Mouse (Mus musculus) gastrocnemius, postnatal 14 days (tissue): ENCODE results near the gene Dapk1. TPM values are rescaled to one million over a fixed set of nuclear protein-coding genes. Genes with fewer than 3 reads are reported as not detected.
"Not testable (repeated sequence)": the region's sequence is repeated elsewhere in the genome, so short reads cannot be mapped to it uniquely, and the experiment has no call there.

Experiments
- DNase-seq: peaks from one replicate; pipeline ENCODE4 v3.0.0; 2021; ENCODE audit warnings: mixed read lengths
- intact Hi-C: fragments of 180-260 bp; cut with DNase I; formaldehyde crosslinking; loops from one replicate; pipeline ENCODE4 v1.15.1; 2025; ENCODE audit warnings: low total_unique reads
- long read RNA-seq, 2 experiments: library from polyadenylated mRNA; stranded (forward); transcript quantifications; one replicate each; pipeline ENCODE4 v2.0.0; 2021
- total RNA-seq, 2 experiments: library from RNA; stranded (reverse); gene quantifications; 2 replicates each; pipeline ENCODE4 v1.2.3; 2021

Dapk1 gene
- 10 to 100 TPM; 12.4 to 13.8 TPM for total RNA-seq
- long read RNA-seq, experiment 1, full-length matches to known transcripts, result 2 of 15 reads
- long read RNA-seq, experiment 1, partial matches to known transcripts, result 4 of 15 reads
- long read RNA-seq, experiment 1, other reads (novel, unspliced or antisense), result 9 of 15 reads
- long read RNA-seq, experiment 2, full-length matches to known transcripts, result 8 of 15 reads
- long read RNA-seq, experiment 2, partial matches to known transcripts, result 3 of 15 reads
- long read RNA-seq, experiment 2, other reads (novel, unspliced or antisense), result 4 of 15 reads

DNA sequence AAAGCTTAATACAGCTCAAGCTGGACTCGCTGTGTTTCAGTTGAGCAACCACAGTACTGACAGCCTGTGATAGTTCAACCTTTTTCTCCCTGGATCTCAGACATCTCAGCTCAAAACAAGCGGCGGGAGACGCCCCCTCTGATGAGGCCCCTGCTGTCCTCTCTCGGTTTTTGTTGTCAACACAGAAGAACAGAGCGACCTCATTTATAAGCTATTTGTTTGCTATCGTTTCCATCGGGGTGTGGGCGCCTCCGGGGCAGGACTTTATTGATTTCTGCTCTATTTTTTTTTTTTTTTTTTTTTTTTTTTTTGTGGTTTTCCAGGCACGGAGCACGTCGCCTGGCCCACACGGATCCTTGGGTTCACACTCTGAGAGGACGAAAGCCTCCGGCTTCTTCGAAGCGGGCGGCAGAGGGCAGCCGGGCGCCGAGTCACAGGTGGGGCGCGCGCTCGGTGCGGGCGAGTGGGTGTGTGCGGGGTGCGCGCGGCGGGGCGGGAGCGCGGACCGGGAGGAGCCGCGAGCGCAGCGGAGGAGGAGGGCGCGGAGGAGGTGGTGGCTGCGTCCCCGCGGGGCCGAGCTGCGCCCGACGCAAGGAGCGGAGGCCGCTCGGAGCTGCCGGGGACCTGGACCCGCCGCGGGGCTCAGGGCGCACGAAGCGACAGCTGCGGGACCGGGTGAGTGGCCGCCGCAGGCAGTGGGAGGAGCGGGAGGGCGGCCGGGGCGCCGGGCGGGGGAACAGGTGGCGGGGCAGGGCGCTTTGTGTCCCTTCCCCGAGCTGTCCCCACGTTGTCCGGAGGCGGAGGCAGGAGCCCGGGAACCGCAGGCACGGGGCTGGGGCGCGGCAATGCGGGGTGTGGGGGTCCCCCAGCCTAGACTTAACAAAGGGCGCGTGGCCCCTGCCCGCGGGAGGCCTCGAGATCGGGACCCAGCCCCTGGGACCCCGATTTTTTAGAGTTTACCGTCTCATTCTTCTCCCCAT, at the start of gene Dapk1:
Gene Dapk1 (plus strand): TSS at position 512 of the 980 bp plus-strand sequence.
- intact Hi-C loops, result loop anchor here (5.0 kb wide), 1 partner anchor 136 kb away; no protein-coding TSS in a partner anchor

GRCm38 (mm10) chr13:60553326-60553725, 48.4 kb upstream of the Dapk1 start:
- DNase-seq, result no peak
- intact Hi-C loops, result no loop called here

More for the DNA sequence above, at the start of gene Dapk1:
- peak; percentile 85 for DNase-seq

GRCm38 (mm10) chr13:60556476-60556875, 45.3 kb upstream of the Dapk1 start:
- intact Hi-C loops, result no loop called here
- DNase-seq, result no peak

DNA sequence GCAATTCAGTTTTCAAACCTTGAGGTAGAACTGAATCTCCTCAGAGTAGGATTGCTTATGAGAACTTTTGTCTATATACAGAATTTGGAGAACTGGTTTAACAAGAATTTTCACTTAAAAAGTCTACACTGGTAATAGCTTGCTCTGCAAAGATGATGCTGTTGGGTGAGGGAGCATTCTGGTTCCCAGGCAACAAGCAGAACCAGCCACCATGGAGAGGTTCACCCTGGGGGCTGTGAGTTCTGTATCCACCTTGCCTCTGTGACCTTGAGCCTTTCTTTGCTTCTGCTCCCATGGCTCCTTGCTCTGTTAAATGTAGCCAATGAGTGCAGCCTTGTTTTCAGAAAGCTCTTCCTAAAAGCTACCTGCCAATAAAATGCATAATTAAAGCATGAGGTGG, 44.8 kb upstream of the Dapk1 start:
- DNase-seq, result no peak
- intact Hi-C loops, result no loop called here

DNA sequence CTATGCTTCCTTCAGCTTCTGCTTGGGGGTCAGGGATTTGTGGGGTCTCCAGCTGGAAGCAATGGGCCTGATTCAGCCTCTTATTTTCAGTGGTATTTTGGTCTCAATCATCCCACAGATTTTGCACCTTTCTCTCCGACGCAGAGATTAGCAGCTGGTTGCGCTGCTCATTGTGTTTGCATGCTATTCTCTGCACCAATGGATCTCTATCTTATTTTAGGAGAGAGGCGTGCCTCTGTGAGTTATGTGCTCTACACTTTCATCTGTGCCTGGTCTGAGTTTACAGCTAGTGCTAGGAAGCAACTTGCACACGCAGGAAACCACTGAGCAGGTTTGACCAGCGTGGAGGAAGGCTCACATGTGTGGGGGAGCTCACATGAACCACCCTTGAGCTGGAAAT, 37.4 kb upstream of the Dapk1 start:
- intact Hi-C loops, result no loop called here
- no peak for DNase-seq

GRCm38 (mm10) chr13:60568934-60569548, 32.7 kb upstream of the Dapk1 start:
- no peak for DNase-seq
- intact Hi-C loops, result no loop called here

DNA sequence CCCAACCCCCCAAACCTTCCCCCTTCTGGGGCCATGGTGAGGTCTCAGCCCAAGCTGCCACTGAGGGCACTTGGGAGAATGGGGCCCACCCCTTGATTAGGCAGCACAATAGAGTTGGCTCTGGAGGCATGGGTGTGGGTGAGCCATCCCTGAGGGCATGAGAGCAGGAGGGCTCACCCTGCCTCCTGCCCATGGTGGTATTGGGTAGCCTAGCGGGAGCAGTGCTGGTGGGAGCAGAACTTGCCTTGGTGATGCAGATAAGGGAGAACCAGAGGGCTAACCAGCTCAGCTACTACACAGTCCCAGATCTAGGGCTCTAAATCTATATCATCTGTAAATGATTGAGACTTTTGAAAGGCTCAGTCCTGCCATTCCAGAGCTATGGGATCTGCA, 32.2 kb upstream of the Dapk1 start:
- no peak for DNase-seq
- intact Hi-C loops, result no loop called here

DNA sequence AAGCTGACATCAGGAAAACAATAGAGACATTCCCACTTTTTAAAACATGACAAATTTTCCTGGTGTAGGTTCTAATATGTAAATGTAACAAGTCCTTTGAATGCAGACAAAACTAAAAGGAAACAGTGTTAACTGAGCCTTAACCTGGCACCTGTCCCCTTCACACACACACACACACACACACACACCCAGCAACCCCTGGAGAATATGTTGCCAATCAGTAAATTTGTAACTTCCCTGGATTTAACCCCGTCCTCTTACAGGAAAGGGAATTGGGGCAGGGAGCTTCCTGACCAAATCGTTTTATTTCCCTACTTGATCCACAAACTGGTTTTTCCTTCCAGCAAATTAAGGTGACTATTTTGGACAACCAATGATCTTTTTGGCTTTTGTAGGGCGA, 28.2 kb upstream of the Dapk1 start:
- no peak for DNase-seq
- intact Hi-C loops, result no loop called here

- DNase-seq, result no peak
- intact Hi-C loops, result no loop called here
These were observed 27.8 kb upstream of the Dapk1 start for GRCm38 (mm10) chr13:60573971-60574370.

DNA sequence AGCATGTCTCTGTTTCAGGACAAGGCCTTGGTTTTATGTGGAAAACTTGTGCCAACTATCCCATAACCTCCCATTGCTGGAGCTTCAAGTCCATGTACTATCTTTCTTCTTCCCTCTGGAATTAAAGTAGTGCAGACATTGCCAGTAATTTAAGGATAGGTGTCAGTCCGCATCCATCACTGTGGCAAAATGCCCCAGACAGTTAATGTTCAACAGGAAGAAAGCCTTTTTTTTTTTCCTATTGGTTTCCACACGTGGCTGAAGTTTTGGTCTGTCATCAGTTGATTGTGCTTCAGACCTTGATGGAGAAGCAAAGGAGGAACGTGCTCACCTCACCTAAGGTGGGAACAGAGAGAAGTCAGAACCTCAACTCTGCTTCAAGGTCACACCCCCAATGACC, 23.2 kb upstream of the Dapk1 start:
- intact Hi-C loops, result no loop called here
- no peak for DNase-seq

DNA sequence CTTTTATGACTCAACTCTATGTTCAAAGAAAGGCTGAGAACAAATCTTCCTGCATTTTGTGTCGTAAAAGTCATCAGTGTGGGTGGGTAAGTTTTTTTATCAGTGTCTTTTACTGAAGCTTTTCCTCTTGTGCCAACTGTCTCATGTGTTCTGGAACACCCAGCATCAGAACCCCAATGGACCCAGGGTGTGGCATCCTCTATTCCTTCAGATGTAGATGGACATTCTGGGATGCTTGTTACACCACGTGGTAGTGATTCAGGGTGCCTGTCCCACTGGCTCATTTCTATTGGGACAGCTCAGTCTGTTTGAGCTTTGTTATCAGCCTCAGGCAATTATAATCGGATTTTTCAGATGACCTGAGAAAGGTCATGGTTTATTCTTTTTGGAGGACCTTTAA, 6.9 kb upstream of the Dapk1 start:
- intact Hi-C loops, result loop anchor here (5.0 kb wide), 1 partner anchor 103 kb away; no protein-coding TSS in a partner anchor
- DNase-seq, result peak; percentile 23

- intact Hi-C loops, result loop anchor here (5.0 kb wide), 1 partner anchor 103 kb away; no protein-coding TSS in a partner anchor
- DNase-seq, result no peak
These were observed 6.2 kb upstream of the Dapk1 start for GRCm38 (mm10) chr13:60595519-60595918.

DNA sequence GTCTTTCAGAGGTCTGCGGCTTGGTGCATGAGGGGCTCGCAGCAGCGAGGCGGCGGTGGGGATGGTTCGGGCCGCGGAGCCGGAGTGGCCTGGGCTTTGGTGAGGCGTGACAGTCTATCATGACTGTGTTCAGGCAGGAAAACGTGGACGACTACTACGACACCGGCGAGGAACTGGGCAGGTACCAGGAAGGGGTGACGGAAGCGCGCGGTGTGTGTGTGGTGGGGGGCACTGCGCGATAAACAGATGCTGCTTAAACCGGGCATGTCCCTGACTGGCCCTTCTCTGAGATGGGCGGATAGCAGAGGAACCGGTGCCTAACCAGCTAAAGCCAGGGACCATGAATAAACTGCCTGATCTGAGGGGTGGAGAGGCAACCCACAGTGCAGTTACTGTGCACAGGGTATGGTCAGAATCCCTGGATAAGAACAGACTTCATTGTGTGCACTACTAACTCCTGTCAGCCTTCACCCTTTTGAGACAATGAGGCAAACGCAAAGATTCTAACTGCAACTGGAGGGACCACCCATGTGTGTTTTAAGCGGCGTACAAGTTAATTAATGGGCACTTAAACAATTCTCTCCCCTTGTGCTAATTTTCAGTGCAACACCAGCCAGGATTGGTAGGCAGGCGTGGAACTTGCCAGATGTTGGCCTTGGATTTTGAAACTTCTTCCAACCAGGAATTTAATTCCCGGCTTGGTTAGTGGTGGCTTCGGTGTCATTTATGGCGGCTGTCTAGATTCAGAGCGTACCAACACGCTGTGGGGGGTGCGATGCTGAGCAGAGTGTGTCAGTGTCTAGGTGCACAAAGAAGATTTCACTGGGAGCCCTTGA, 887 bp downstream of the Dapk1 start:
- intact Hi-C loops, result loop anchor here (5.0 kb wide), 1 partner anchor 135 kb away; no protein-coding TSS in a partner anchor

DNA sequence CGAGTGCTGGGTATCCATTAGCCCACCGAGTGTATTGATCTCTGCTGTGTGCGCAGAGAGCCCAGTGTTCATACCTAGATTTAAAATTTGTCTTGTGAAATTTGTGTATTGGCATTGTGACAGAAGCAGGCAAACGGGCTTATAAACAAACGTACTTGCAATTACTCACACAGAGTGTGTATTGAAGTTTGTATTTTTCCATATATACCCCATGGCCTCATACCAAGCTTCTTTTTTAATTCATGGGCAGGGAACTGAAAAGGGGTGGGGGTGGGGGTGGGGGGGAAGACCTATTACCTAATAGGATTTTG, 1.5 kb downstream of the Dapk1 start:
- intact Hi-C loops, result loop anchor here (5.0 kb wide), 1 partner anchor 134 kb away; no protein-coding TSS in a partner anchor
- no peak for DNase-seq

More for the DNA sequence above, 887 bp downstream of the Dapk1 start:
- DNase-seq, result peak; percentile 20

- intact Hi-C loops, result no loop called here
These were observed 5.7 kb downstream of the Dapk1 start for GRCm38 (mm10) chr13:60607411-60607810.

DNA sequence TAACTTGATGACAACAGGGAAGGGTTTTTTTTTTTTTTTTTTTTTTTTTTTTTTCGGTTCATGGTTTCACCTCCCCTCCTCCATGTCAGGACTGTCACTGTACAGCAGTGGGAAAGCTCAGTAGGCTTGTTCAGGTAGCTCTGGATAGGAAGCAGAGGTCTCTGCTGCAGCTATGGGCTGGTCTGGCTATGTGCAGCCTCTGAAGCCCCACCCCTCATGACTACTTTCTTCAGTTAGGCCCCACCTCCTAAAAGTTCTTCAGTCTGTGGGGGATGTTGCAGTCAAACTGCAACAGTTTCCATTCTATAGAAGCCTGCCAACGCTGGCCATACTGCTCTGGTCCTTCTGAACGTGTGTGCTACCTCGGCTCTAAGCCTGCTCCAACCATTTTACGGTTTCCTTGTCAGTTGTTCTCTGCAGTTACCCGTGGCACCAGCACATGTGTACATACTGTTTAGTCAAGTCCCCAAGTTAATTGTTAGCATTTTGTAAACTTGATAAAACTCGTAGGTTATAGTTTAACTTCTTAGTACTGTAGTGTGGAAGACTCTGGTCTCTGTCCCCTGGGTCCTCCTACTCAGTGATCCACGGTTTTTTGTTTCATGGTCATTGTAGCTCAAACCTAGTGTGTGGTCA, 6.8 kb downstream of the Dapk1 start:
- intact Hi-C loops, result no loop called here
- no peak for DNase-seq

More at GRCm38 (mm10) chr13:60607411-60607810, 5.7 kb downstream of the Dapk1 start:
- no peak for DNase-seq

DNA sequence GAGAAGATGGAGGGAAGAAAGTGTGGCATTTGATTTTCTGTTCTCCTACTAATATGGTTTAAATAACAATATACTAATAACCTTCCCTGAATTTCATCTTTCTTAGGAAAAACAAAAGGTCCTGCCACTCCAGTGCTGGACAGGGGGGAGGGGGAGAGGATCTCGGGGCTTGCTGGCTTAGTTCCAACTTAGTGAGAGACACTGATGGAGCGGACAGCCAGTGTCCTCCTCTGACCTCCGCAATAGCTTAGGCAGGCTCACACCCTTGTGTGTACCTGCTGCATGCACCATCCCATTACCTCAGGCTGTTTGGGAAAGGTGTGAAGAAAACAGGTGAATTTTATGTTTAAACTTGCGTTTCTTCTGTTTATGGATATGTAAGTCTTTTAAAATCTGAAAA, 7.5 kb downstream of the Dapk1 start:
- intact Hi-C loops, result no loop called here
- no peak for DNase-seq

- intact Hi-C loops, result no loop called here
- no peak for DNase-seq
These were observed 8.8 kb downstream of the Dapk1 start for GRCm38 (mm10) chr13:60610558-60610957.

- DNase-seq, intact Hi-C loops: not testable (repeated sequence)
These were observed 9.2 kb downstream of the Dapk1 start for GRCm38 (mm10) chr13:60610971-60611370.
